Mouse (Mus musculus) embryonic fibroblast, embryonic 13.5 days (primary cell): ENCODE results near the gene Myh15. TPM values are rescaled to one million over a fixed set of nuclear protein-coding genes. Genes with fewer than 3 reads are reported as not detected.

ENCODE experiments used
- polyA plus RNA-seq: library from polyadenylated mRNA; stranded (reverse); fragments of >200 nt; gene quantifications from 2 replicates; pipeline ENCODE4 v1.2.4, GENCODE M21; 2011; ENCODE audit warnings: low read depth; ENCODE audit not compliant: missing spikeins, insufficient read length

Myh15 gene
- polyA plus RNA-seq, 1 experiment, result not detected

Other genes starting within 250 kb of the Myh15 start
- not detected in 2 replicates for gene Retnlb, start 240.6 kb upstream of the Myh15 start, polyA plus RNA-seq
- not detected in 2 replicates for gene Retnla, start 214.9 kb upstream of the Myh15 start, polyA plus RNA-seq
- not detected in 2 replicates for gene Retnlg, start 184.9 kb upstream of the Myh15 start, polyA plus RNA-seq
- 28.1 and 39.7 TPM in 2 replicates for gene Dzip3, start 63.3 kb upstream of the Myh15 start, polyA plus RNA-seq
- 43.8 and 67.7 TPM in 2 replicates for gene Cip2a, start 63.3 kb upstream of the Myh15 start, polyA plus RNA-seq